Mouse (Mus musculus): ENCODE data around the gene Tet2.

DNA sequence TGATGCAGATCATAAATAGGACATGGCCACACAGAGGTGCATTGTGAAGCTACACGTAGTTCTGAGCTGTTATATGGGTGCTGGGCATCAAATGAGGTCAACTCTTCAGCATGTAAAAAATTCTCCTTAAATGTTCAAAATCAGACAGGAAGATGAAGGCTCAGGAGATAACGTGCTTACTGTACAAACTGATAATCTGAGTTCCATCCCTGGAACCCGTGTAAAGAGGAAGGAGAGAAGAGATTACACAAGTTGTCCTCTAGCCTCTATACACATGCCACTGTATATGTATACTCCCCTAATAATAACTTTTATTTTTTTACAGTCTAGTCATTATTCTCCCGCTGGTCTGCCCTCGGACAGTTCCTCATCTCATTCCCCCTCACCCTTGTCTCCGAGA, 21.7 kb downstream of the Tet2 start:
- TF ChIP-seq CTCF (IDR thresholded peaks at IDR 0.05; ENCODE audit: low read depth) (no peak), EP300 (IDR thresholded peaks at IDR 0.05; ENCODE audit: low read depth) (no peak)

All from liver, postnatal 0 days (tissue).